Mouse (Mus musculus) cerebellum, adult 11 months (tissue): Measurements from ENCODE around the gene Pcdh15.

ENCODE experiments used
- DNase-seq: peaks from one replicate; pipeline ENCODE4 v3.0.0; 2022

The Pcdh15 gene

GRCm38 (mm10) chr10:73823214-73823613 lies 724.1 kb downstream of the Pcdh15 start:
- DNase-seq = no peak

GRCm38 (mm10) chr10:73826354-73826753 lies 727.2 kb downstream of the Pcdh15 start:
- no peak for DNase-seq

- DNase-seq = no peak
Observed at GRCm38 (mm10) chr10:73828781-73829180, 729.6 kb downstream of the Pcdh15 start.

- DNase-seq = no peak
Observed at GRCm38 (mm10) chr10:73844998-73845397, 745.9 kb downstream of the Pcdh15 start.

GRCm38 (mm10) chr10:73862181-73862580 lies 763.0 kb downstream of the Pcdh15 start:
- no peak for DNase-seq

GRCm38 (mm10) chr10:73878055-73878728 lies 779.0 kb downstream of the Pcdh15 start:
- no peak for DNase-seq

DNA sequence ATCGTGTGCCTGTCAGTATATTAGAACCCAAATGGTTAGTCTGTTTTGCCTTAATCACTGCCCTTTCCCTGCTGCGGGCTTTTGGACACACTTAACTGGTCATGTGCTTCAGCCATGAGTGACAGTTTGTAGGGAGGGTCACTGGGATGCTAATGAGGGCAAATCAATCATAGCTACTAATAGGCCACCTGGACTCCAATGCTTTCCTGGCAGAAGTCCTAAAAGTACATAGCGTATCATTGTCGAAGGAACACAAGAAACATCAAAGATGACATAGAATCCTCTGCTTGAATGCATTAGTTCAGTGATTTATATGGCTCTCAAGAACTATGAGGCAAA lies 779.6 kb downstream of the Pcdh15 start:
- DNase-seq = no peak

DNA sequence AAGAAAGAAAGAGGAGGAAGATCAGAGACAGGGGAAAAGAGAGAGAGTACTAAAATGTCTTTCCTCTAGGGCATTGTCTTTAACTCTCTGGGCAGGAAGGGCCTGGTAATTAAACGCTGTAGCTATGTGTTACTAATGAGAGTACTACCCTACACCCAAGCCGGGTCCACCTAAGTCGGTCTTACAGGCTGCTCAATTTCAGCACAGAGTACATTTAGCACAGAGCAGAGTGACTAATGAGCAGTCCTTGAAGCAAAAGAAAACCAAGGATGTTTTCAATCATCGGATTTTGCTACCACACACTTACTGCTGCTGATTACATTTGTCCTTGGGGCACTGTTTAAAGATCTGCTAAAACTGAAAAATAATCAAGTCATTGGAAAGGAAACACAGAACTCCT lies 788.6 kb downstream of the Pcdh15 start:
- no peak for DNase-seq

DNA sequence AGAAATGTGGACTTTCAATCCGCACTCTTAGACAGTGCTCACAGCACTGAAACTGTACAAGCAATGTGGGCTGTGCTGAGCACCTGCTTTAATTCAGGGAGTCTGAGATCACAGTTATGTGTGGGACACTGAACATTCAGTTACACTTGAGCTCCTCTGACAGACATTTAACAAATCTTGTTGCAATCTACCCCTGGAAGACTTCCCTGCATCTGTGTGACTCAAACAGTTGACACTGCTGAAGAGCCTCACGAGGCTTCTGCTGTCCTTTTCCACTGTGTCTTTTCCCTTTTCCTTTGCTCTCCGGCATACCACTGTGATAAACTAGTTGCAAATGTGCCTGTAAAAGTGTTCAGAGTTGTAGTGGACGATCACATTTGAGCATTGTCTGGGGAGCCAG lies 793.1 kb downstream of the Pcdh15 start:
- DNase-seq = no peak

GRCm38 (mm10) chr10:73896086-73896607 lies 797.0 kb downstream of the Pcdh15 start:
- DNase-seq = no peak

- DNase-seq = no peak
Observed at GRCm38 (mm10) chr10:73899165-73899564, 800.0 kb downstream of the Pcdh15 start.

DNA sequence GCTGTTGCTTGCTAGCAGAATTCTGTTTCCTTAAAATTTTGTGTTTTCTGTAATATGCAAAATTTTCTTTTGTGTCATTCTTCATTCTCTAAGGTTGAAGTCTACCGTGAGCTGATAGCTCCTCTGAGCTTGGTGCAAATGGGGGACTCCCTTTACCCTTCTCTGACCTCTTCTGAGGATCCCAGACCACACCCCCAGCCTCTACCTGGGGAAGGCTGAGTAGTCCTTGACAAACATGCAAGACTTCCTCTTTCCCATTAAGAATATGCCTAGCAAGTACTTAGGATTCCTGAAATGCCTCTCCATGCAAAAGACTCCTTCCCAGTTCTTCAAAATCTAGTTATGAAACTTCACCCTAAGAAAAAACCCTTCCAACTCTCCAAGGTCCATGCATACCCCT lies 808.5 kb downstream of the Pcdh15 start:
- no peak for DNase-seq

DNA sequence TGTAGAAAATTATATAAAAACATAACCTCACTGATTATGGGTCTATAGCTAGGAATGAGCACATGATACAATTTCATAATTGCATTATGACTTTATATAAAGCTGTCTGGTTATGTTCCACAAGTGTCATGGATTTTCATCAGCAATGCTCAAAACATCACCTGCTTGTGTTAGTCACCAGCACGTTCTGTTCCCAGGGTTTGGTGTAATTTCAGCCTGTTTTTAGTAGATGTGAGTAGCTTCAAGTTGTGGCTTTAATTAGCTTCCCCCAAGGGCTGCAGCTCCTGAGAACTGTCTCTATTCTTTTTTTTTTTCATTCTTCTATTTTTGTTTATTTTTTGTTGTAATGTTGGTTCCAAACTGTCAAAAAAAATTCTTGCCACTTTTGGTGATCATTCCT lies 809.4 kb downstream of the Pcdh15 start:
- DNase-seq = no peak

GRCm38 (mm10) chr10:73915170-73915569 lies 816.0 kb downstream of the Pcdh15 start:
- no peak for DNase-seq

- DNase-seq = no peak
Observed at GRCm38 (mm10) chr10:73921579-73921978, 822.4 kb downstream of the Pcdh15 start.

- no peak for DNase-seq
Observed at GRCm38 (mm10) chr10:73928672-73929071, 829.5 kb downstream of the Pcdh15 start.

- DNase-seq = no peak
Observed at GRCm38 (mm10) chr10:73929718-73930117, 830.6 kb downstream of the Pcdh15 start.

- no peak for DNase-seq
Observed at GRCm38 (mm10) chr10:73931185-73931584, 832.0 kb downstream of the Pcdh15 start.

DNA sequence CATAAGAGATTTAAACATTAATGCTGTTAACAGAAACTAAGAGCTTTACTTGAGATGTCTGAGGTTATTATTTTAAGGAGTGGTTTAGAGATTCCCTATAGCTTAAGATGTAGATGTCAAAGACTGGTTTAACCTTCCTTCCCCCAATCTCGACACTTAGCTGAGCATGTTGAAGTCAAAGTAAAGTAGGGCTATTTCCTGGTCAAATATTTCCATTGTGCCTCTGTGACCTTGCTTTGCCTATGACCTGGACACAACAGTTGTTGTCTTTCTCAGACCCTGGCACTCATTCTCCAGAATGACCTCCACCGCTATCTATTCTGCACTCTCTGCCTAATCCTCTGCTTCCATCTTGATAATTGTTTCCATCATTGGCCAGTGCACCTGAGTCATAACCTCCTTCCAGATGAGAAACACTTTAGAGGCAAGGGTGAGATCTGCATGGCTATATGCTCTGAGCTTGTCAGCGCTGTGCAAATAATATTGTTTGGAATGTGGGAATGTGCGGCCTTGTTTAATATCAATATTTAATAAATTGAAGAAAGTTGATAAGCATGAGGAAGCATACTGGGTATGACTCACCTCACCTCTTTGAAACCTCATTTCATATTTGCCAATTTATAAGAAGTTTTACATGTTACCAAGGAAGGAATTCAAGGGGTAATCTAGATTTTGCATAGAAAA lies 833.0 kb downstream of the Pcdh15 start:
- no peak for DNase-seq

GRCm38 (mm10) chr10:73936121-73936520 lies 837.0 kb downstream of the Pcdh15 start:
- no peak for DNase-seq

DNA sequence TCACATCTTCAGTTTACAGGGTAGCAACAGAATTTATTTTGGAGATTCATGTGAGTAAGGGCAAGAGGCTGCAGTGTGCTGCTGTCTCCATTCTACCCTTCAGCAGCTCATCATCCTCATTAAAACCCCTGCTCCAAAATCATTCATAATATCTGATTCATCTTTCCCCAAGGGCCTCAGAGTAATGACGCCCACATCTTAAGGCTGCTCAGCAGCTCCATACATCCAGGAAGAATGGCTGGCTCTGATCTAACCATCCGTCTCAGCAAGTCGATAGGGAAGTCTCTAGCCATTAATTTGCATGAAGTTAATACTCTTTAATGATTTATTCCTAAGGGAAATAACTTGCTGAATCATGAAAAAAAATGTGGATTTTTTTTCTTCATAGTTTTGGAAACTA lies 839.8 kb downstream of the Pcdh15 start:
- no peak for DNase-seq

DNA sequence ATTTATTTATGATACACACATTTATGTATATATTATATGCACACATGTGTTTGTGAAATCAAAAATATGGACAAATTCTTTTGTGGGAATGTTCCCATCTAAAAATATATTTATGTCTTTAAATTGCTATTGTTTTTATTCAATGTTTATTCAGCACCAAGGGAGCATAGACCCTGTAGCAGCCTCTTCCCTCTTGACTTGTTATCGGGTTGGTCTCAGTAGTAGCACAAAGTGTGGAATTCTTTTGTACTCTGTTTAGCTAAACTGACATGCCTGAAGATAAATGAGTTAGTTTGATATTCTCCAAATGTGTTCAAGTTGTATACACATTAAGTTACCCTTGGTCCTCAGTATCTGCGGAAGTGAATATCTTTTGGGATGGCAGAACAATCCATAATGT lies 848.7 kb downstream of the Pcdh15 start:
- no peak for DNase-seq

DNA sequence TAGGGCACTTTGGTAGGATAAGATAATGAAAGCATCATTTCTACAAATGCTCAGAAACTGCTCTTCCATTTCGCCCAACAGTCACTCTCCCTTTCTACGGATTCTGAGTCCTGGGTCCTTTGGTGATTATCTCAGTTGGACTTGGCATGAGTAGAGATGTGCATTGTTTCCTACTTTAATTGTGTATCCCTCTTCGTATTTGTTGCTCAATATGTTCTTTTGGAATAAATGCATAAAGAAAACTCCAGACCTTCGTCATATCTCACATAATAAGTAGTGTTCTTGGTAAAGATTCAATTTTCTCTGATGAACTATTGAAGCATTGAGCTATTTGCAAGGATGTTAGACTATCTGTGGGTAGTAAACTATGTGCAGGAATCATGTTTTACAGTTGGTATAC lies 854.2 kb downstream of the Pcdh15 start:
- no peak for DNase-seq

- no peak for DNase-seq
Observed at GRCm38 (mm10) chr10:73984057-73984456, 884.9 kb downstream of the Pcdh15 start.

GRCm38 (mm10) chr10:74008836-74009235 lies 909.7 kb downstream of the Pcdh15 start:
- DNase-seq = peak; percentile 75
